Comparison of ENCODE assay signal across 9 mouse cellular contexts in genomic region chr14:48207746-48208640, GRCm38 (mm10).
DNase-seq lines count a peak whose midpoint lies in the region; ATAC-seq and TF ChIP-seq lines count a peak whose summit lies in the region.
"Had no signal": no experiment of that assay in that cellular context is flagged by ENCODE, and none has a peak within 500 bp of the region (broad histone marks: within the 10 kb centered on the region; RNA-seq: fewer than 3 reads in every experiment).

No protein-coding gene starts in this region.

- no peaks in the 10 kb centered on the region for H3K9me3 ChIP-seq in heart, embryonic 16.5 days (replicated peaks; ENCODE audit: control insufficient read depth, low read length)
- H3K9me3 ChIP-seq in forebrain, embryonic 16.5 days (ENCODE audit: control insufficient read depth, low read length): no peaks in the 10 kb centered on the region
- H3K9me3 ChIP-seq in midbrain, postnatal 0 days (ENCODE audit: low read length): no peaks in the 10 kb centered on the region

- intact Hi-C loops in heart, postnatal 36 days (cut with DNase I): loop anchor here (5.0 kb wide), 1 partner anchor 39 kb away; no protein-coding TSS in a partner anchor

- H3K27me3 ChIP-seq in heart, embryonic 16.5 days (ENCODE audit: control insufficient read depth, insufficient read depth, low read length): peaks cover 2% of the 10 kb centered on the region
- no peaks in the 10 kb centered on the region for H3K27me3 ChIP-seq in forebrain, embryonic 16.5 days (replicated peaks; ENCODE audit: control insufficient read depth, insufficient read depth, low read length)
- H3K27me3 ChIP-seq in midbrain, postnatal 0 days (ENCODE audit: insufficient read depth, low read length): no peaks in the 10 kb centered on the region

- no peak overlapping the region for H3K9ac ChIP-seq in heart, embryonic 16.5 days (ENCODE audit: low read length)
- no peak overlapping the region for H3K9ac ChIP-seq in forebrain, embryonic 16.5 days (replicated peaks; ENCODE audit: low read depth, low read length)
- no peak overlapping the region for H3K9ac ChIP-seq in midbrain, postnatal 0 days (replicated peaks; ENCODE audit: low read length, poor library complexity, severe bottlenecking)

- peaks cover 15% of the 10 kb centered on the region for H3K4me1 ChIP-seq in heart, embryonic 16.5 days (ENCODE audit: control insufficient read depth, insufficient read depth, low read length)
- peaks cover 20% of the 10 kb centered on the region for H3K4me1 ChIP-seq in forebrain, embryonic 16.5 days (replicated peaks; ENCODE audit: control insufficient read depth, insufficient read depth, low read length)
- peaks cover 9% of the 10 kb centered on the region; the same call in 1 of the 2 replicates for H3K4me1 ChIP-seq in midbrain, postnatal 0 days (ENCODE audit: insufficient read depth, low read length)

- no peak for TF ChIP-seq CTCF in midbrain, postnatal 0 days (IDR thresholded peaks at IDR 0.05)

- H3K4me2 ChIP-seq in heart, embryonic 16.5 days (ENCODE audit: low read depth, low read length): peak overlapping the region; percentile 34
- H3K4me2 ChIP-seq in forebrain, embryonic 16.5 days (ENCODE audit: low read length): peak overlapping the region; percentile 25
- no peak overlapping the region for H3K4me2 ChIP-seq in midbrain, postnatal 0 days (ENCODE audit: low read depth, low read length, poor library complexity, severe bottlenecking)

- no peak for DNase-seq in heart, postnatal 36 days
- DNase-seq in Muller cell, postnatal 12 days (ENCODE audit: inconsistent ontology term): peak; percentile 20
- DNase-seq in midbrain, postnatal 0 days (ENCODE audit: low spot score): peak; percentile 41
- DNase-seq in gastrocnemius, postnatal 25 days: no peak
- no peak for DNase-seq in embryo, embryonic 10.5 days (ENCODE audit: low spot score)
- DNase-seq: adrenal gland, postnatal 25 days; cerebellum, postnatal 36 days had no signal

- no peak for ATAC-seq in heart, embryonic 16.5 days (replicated peaks; ENCODE audit: extremely low read depth, insufficient read depth, low FRiP score)
- peak; percentile 36 for ATAC-seq in forebrain, embryonic 16.5 days
- ATAC-seq in midbrain, postnatal 0 days (ENCODE audit: low FRiP score): 0 out of 2 replicates have a peak, but pooled peaks have one; percentile 39

- no peak overlapping the region; the same call in 1 of the 2 replicates for H3K4me3 ChIP-seq in heart, embryonic 16.5 days (ENCODE audit: low read length)
- no peak overlapping the region for H3K4me3 ChIP-seq in forebrain, embryonic 16.5 days (replicated peaks; ENCODE audit: low read length)
- H3K4me3 ChIP-seq in midbrain, postnatal 0 days (ENCODE audit: low read depth, low read length): no peak overlapping the region

- 65% methylated on average over 12 of the region's 12 CpGs for WGBS in heart, embryonic 16.5 days
- 66% methylated on average over 12 of the region's 12 CpGs for WGBS in forebrain, embryonic 16.5 days
- WGBS in midbrain, postnatal 0 days: 77% methylated on average over 12 of the region's 12 CpGs

- 0 out of 2 replicates have a peak overlapping the region, but pooled peaks have one; percentile 9 for H3K27ac ChIP-seq in heart, embryonic 16.5 days (ENCODE audit: low read length)
- peak overlapping the region; percentile 29; the same call in 1 of the 2 replicates for H3K27ac ChIP-seq in forebrain, embryonic 16.5 days (ENCODE audit: low read length)
- no peak overlapping the region for H3K27ac ChIP-seq in midbrain, postnatal 0 days (ENCODE audit: low read depth, low read length)

- no peaks in the 10 kb centered on the region for H3K36me3 ChIP-seq in heart, embryonic 16.5 days (ENCODE audit: control insufficient read depth, insufficient read depth)
- no peaks in the 10 kb centered on the region for H3K36me3 ChIP-seq in forebrain, embryonic 16.5 days (ENCODE audit: control insufficient read depth, insufficient read depth)
- H3K36me3 ChIP-seq in midbrain, postnatal 0 days (ENCODE audit: insufficient read depth, low read length): no peaks in the 10 kb centered on the region

Comparison
In these comparisons a context has a peak if more than half of its experiments do, and no peak if none do; other contexts are left out.
1. DNase-seq: peak in Muller cell, postnatal 12 days (single experiment) and midbrain, postnatal 0 days (single experiment); none in heart, postnatal 36 days (0 of 2), gastrocnemius, postnatal 25 days (single experiment) and embryo, embryonic 10.5 days (single experiment).